Comparison of ENCODE assay signal across 9 mouse cellular contexts in the genomic region with DNA sequence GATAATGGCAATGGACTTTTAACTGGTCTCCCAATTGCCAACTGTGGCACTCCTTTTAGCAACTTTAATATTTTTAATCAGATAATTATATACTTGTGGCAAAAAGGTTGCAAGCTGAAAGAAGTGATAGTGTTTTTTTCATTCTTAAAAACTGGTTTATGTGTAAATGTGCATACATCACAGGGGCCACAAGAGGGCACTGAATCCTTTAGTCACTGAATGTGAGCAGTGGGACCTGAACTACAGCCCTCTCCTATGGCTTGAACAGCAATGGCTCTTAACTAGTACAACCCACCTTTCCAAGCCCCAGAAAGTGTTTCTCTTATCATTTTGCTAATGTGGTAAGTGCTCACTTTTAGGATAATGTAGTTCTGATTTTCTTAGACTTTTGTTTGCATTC.
DNase-seq lines count a peak whose midpoint lies in the region; ATAC-seq and TF ChIP-seq lines count a peak whose summit lies in the region.
"Had no signal": no experiment of that assay in that cellular context is flagged by ENCODE, and none has a peak within 500 bp of the region (broad histone marks: within the 10 kb centered on the region; RNA-seq: fewer than 3 reads in every experiment).

No protein-coding gene starts in this region.

- CTCF ChIA-PET in Patski (lab: Charles Lee): interaction anchor here (0.8 to 2.3 kb wide), 8 partner anchors 10 to 254 kb away, joined by 3 to 6 read pairs (median 4); partner anchors contain the start of gene Ccdc17

- no peak for ATAC-seq in liver, embryonic 11.5 days (replicated peaks; ENCODE audit: low FRiP score)
- ATAC-seq in Patski: no peak
- no peak for ATAC-seq in monocyte, adult 5-6 weeks (replicated peaks; ENCODE audit: insufficient number of reproducible peaks, low FRiP score, low TSS enrichment, poor library complexity, severe bottlenecking)

- no peak overlapping the region for H3K9ac ChIP-seq in liver, embryonic 11.5 days (ENCODE audit: low read depth, low read length)

- H3K4me2 ChIP-seq in liver, embryonic 11.5 days: no peak overlapping the region

- no peaks in the 10 kb centered on the region for H3K4me1 ChIP-seq in liver, embryonic 11.5 days (replicated peaks; ENCODE audit: control insufficient read depth, insufficient read depth, low read length)
- H3K4me1 ChIP-seq: megakaryocyte, embryonic 14.5 days had no signal

- intact Hi-C loops in heart, postnatal 36 days (cut with DNase I): loop anchor here (1.0 to 5.0 kb wide), 3 partner anchors 61 to 255 kb away; partner anchors contain the start of gene Ccdc17
- intact Hi-C loops in left cerebral cortex, postnatal 25 days (cut with DNase I): loop anchor here (2.0 to 10.0 kb wide), 4 partner anchors 57 to 193 kb away; partner anchors contain the start of gene Mast2

- DNase-seq in liver: peak; percentile 46
- no peak for DNase-seq in liver, embryonic 11.5 days (ENCODE audit: low spot score)
- DNase-seq in Patski (ENCODE audit: low read depth, low spot score): peak; percentile 13
- peak; percentile 33 for DNase-seq in cerebellum, adult 9-11 months
- DNase-seq in heart, postnatal 36 days: peak; percentile 55
- DNase-seq in left cerebral cortex, postnatal 25 days (ENCODE audit: low spot score in 2 of 2): peak; percentile 59 to 68
- DNase-seq in retina, embryonic 14.5 days (ENCODE audit: low spot score): peak; percentile 80

- in situ Hi-C loops in Patski (cut with MboI; ENCODE audit: low pct_unique_long_range_greater_than_20kb): loop anchor here (10.0 kb wide), 2 partner anchors 113 to 193 kb away; no protein-coding TSS in a partner anchor

- H3K9me3 ChIP-seq in liver, embryonic 11.5 days (ENCODE audit: control insufficient read depth, low read length): no peaks in the 10 kb centered on the region

- no peak overlapping the region for H3K4me3 ChIP-seq in liver, embryonic 11.5 days (ENCODE audit: low read depth, low read length)
- H3K4me3 ChIP-seq: megakaryocyte, embryonic 14.5 days had no signal

- H3K36me3 ChIP-seq in liver, embryonic 11.5 days (ENCODE audit: control insufficient read depth, insufficient read depth, low read length): no peaks in the 10 kb centered on the region

- peak; percentile 75 for TF ChIP-seq CTCF in Patski (IDR thresholded peaks at IDR 0.05)

- no peak overlapping the region for H3K27ac ChIP-seq in liver, embryonic 11.5 days (ENCODE audit: low read depth, low read length)

- no peaks in the 10 kb centered on the region for H3K27me3 ChIP-seq in liver, embryonic 11.5 days (replicated peaks; ENCODE audit: control insufficient read depth, insufficient read depth, low read length)
- no peaks in the 10 kb centered on the region for H3K27me3 ChIP-seq in Patski
- H3K27me3 ChIP-seq: megakaryocyte, embryonic 14.5 days had no signal

- POLR2A ChIA-PET in Patski (lab: Charles Lee): interaction anchor here (1.0 kb wide), 1 partner anchor 215 kb away, joined by 3 read pairs; the partner anchor contains the start of gene Gpbp1l1
